Mouse (Mus musculus): ENCODE measurements around the gene Tsacc.
A peak's percentile ranks its signal among the peaks of the same experiment; 100 is the strongest.
"Not testable (repeated sequence)": the region's sequence is repeated elsewhere in the genome, so short reads cannot be mapped to it uniquely, and the experiment has no call there.

The Tsacc gene

GRCm38 (mm10) chr3:88296561-88297318 lies at the start of gene Tsacc, which contains the start of gene Cct3:
Tsacc (minus strand) TSS chr3:88296999.
Cct3 (plus strand) TSS chr3:88297116.
- DNase-seq = peak; percentile 99

- no peak for DNase-seq
These were observed 42.2 kb upstream of the Tsacc start for GRCm38 (mm10) chr3:88339006-88339405.

GRCm38 (mm10) chr3:88338316-88338715 lies 41.5 kb upstream of the Tsacc start:
- no peak for DNase-seq

GRCm38 (mm10) chr3:88337367-88338020 lies 40.7 kb upstream of the Tsacc start:
- DNase-seq = no peak

- DNase-seq = peak; percentile 96
These were observed 39.5 kb upstream of the Tsacc start, which contains the start of the genes Tmem79 and Smg5 for GRCm38 (mm10) chr3:88336058-88337013. Tmem79 (minus strand) TSS chr3:88336148. Smg5 (plus strand) TSS chr3:88336260.

- DNase-seq = peak; percentile 36
These were observed 38.7 kb upstream of the Tsacc start for GRCm38 (mm10) chr3:88335436-88336053.

GRCm38 (mm10) chr3:88334902-88335435 lies 38.2 kb upstream of the Tsacc start:
- DNase-seq = no peak

- DNase-seq = peak; percentile 46
These were observed 37.3 kb upstream of the Tsacc start for GRCm38 (mm10) chr3:88334029-88334658.

- DNase-seq = peak; percentile 26
These were observed 34.5 kb upstream of the Tsacc start for GRCm38 (mm10) chr3:88331282-88331681.

- no peak for DNase-seq
These were observed 32.2 kb upstream of the Tsacc start for GRCm38 (mm10) chr3:88328956-88329355.

GRCm38 (mm10) chr3:88324951-88325405 lies 28.2 kb upstream of the Tsacc start, which contains the start of gene Glmp:
Glmp (plus strand) TSS chr3:88325023.
- DNase-seq = peak; percentile 72

- no peak for DNase-seq
These were observed 2.4 kb upstream of the Tsacc start for GRCm38 (mm10) chr3:88299172-88299571.

- DNase-seq = no peak
These were observed 587 bp upstream of the Tsacc start for GRCm38 (mm10) chr3:88297321-88297851.

GRCm38 (mm10) chr3:88296110-88296560 lies 664 bp downstream of the Tsacc start:
- no peak for DNase-seq

GRCm38 (mm10) chr3:88295272-88295671 lies 1.5 kb downstream of the Tsacc start:
- not testable (repeated sequence) for DNase-seq

GRCm38 (mm10) chr3:88291970-88292369 lies 4.8 kb downstream of the Tsacc start:
- DNase-seq = peak; percentile 20

- not testable (repeated sequence) for DNase-seq
These were observed 8.6 kb downstream of the Tsacc start for GRCm38 (mm10) chr3:88288133-88288713.

GRCm38 (mm10) chr3:88287110-88287509 lies 9.7 kb downstream of the Tsacc start, which contains the start of gene Gm38392:
Gm38392 (minus strand) TSS chr3:88287210.
- DNase-seq = no peak

GRCm38 (mm10) chr3:88285565-88285895 lies 11.3 kb downstream of the Tsacc start:
- not testable (repeated sequence) for DNase-seq

- not testable (repeated sequence) for DNase-seq
These were observed 11.8 kb downstream of the Tsacc start for GRCm38 (mm10) chr3:88284815-88285564.
